Mouse (Mus musculus): Measurements from ENCODE around the gene Gm49387.

Gm49387 gene

DNA sequence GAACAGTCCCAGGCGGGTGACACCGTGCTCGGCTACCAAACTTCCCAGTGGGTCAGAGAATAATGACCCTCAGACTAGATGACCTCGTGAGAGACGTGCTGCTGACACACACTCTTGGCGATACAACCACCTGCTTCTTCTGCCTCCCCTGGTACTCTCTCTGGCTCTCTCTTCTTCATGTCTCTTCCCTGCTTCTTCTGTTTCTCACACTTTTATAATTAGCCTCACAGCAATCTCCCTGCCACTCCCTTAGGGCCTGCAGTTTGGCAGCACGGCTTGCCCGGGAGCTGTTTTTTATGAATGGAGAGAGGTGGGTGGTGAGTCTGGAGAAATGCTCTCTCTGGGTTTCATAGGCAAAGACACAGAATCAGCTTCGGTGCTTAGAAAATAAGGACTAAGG is 64.8 kb downstream of the Gm49387 start:
- DNase-seq (ENCODE audit: low spot score): no peak

DNA sequence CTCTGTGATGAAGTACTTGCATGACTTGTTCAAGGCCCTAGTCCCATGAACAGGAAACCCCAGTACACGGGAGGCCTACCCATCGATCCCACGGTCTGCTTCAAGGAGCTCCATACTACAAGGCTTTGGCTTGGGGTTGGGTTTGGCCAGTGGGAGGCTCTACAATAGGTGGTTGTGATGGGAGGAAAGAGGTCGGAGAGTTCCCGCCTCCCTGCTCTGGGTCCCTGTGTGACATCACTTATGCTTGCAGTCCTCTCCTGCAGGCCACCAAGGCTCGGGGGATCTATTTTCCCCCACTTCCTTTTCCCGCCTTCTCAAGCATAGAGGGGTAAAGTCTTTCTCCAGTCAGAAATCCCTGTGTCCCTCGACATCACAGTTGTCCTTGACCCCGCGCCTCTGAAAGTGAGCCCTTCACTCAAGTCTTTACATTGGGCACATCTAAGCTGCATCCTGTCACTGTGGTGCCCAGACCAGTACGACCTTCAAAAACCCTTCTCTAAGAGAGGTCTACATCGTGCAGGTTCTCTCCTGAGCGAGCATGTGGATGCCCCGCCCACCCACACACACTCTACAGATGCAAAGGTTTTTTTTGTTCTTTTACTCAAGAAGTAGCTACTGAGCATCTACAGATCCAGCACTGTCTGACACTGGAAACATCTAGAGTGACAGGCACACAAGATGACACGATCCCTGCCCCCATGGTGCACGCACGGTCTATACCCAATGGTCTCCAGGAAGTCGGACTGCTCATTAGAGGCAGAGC is 65.6 kb downstream of the Gm49387 start:
- DNase-seq (ENCODE audit: low spot score): no peak

DNA sequence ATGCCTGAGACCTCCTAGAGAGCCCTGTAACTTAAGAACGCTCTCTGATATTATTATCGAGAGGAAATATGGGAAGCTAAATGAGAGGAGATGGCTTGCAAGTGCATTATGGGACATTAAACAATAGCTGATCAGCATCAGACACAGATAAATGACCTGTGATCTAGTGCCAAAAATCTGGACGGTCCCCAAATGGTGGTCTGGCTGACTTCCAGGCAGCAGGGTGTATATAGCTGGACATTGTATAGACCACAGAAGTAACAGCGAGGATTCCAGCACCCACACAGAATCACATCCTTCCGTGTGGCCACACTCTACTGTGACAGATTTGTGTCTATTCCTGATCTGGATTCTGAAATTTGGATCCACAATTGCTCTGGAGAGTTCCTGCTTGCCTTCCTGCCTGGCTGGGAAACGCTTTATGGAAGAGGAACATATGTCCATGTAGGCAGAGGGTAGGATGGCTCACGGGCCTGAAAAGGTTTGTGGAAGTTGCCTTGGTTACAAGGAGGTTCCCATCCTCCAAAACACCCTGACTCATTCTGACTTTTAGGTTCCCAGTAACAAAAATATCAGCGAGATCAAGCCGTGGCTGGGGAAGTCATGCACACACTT is 68.0 kb downstream of the Gm49387 start:
- no peak for DNase-seq (ENCODE audit: low spot score)

DNA sequence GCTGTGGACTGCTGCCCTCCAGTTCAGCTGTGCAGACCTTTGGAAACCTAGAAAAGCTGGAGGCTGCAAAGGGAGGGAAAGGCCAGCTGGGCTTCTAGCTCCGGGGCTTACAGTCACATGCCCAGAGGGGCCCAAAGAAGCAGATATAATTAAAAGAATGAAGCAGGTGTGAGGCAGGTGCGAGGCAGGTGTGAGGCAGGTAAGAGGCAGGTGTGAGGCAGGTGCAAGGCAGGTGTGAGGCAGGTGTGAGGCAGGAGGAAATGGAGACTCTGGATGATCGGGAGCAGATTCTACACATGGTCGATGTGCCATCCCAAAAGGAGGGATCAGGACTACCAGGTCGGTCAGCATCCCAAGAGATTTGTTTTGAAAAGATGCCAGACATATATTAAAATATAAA is 69.3 kb downstream of the Gm49387 start:
- DNase-seq (ENCODE audit: low spot score): no peak

DNA sequence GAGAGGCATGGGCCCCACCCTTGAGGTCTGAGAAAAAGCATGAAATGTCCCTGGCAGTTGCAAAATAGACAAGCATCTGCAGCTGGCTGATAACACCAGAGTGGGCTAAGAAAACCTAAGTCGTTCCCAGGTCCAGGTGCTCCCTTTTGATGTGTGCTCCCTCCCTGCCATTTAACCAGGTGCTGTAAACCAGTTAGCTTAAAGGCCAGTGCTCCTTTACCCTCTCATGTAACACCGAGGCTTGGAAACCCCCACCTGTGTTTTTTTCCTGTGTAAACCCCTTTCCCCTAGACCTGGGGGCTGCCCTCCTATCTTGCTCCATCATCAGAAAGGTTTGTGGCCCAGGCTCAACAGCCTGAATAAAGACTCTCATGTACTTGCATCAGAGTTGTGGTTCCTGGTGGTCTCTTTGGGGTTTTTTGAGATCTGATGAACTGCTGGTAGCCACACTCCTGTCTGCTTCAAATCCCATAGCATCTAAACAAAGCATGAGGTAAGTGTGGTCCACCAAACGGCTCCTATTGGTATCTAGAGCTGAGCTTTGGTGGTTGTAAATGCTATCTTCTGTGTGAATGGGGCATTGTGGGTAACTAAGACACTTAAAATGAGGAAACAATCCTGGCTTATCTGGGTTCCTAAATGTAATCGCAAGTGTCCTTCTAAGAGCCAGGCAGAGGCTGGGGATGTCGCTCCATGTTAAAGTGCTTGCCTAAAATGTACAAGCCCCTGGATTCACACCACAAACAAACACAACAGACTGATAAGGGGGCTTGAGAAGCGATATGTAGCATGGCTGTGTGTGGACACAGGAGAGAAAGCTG is 70.3 kb downstream of the Gm49387 start:
- DNase-seq (ENCODE audit: low spot score): no peak

DNA sequence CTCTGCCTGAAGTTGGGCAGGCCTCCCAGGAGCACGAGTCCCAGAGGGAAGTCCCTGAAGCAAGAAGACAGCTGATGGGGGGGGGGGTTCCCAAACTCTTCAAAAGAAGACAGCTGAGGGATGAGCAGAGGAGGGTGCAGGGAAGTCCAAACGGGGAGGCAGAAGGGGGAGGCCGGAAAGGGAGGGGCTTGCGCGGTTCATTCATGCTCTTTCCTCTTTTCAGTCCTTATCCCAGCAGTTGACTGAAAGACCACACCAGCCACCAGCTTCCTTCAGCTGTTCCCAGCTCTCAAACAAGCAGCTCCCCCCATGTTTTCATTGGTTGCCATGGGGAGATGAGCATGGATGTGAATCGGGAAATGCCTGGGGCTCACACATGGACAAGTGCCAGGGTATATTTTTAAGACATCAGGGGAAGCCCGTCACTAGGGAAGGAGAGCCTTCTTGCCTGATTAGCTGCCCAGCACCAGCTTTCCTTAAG is 71.5 kb downstream of the Gm49387 start:
- no peak for DNase-seq (ENCODE audit: low spot score)

DNA sequence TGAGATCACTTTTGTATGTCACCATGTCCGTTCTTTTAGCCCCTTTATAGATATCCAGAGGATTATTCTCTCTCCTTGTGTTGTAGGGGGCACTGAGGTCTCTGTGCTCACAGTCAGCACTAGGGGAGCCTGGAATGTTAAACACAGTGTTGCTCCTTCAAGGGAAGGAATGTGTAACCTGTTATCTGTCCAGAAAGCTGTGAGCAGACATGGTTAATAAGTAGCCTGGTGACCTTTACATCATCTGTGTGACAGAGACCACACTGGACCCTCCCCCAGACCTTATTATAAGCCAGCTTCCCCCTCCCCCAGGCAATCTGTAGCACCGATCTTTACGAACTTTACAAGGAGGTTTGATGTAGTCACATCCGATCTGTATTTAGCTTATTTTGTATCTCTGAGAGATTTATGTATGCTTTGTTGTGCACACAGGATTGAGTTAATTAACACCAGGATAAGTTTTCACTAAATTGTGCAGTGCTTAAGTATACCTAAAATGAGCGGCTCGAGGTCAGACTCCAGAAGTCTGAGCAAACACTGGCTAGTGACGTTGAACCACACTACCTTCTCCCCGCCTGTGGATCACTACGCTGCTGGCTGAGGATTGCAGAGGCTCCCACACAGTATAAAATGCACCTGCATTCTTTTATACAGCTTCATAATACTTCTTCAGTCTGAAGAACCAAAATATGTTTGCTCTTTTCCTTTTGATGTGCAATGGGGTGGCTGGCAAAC is 75.0 kb downstream of the Gm49387 start:
- peak; percentile 86 for DNase-seq (ENCODE audit: low spot score)

DNA sequence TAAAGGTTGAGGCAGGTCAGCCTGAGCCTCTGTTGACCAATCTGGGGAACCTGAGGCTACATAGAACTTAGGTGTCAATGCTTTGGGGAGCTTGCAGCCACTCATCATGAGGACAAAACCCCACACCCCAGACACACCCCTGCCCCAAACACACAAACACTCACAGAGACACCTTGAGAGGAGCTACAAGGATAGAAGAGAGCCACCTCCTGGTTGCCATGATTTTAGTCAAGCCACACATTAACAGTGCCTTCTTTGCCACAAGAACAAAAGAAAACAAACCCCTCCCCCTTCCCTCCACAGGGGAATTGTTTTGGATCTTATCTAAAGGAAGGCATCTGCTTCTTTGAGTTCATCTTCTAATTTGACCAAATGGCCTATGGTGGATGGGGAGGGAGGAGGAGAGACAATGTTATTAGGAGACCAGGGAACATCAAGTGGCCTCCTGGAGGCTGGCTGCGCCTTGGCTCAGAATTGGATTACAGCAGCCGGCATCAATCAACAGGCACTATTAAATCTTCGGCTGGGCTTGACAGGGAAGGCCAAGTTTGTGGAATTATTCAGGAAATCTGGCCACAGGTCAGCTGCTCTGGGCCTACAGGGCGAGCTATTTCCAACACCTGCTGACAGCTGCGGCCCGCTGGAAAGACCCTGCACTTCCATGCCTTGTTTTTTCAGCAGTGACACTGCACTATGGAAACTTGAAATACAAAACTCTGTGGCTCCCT is 76.1 kb downstream of the Gm49387 start:
- DNase-seq (ENCODE audit: low spot score): peak; percentile 52

DNA sequence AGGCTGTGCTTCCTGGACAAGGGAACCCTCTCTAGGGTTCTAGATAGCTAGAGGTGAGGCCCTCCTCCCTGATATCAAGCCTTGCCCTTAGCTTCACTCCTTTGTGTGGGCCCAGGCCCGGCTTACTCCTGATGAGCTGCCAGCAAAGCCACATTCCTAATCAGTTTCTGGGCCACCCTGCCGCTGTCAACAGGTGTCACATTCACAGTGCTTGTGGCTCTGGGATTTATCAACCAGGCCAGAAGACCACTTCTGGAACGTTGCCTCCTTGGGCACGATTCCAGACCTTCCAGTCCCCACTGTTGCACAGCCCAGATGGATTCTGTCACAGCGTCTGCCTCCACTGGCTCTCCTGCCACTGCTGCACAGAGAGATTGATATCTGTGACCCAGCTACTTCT is 79.8 kb downstream of the Gm49387 start:
- DNase-seq (ENCODE audit: low spot score): no peak

DNA sequence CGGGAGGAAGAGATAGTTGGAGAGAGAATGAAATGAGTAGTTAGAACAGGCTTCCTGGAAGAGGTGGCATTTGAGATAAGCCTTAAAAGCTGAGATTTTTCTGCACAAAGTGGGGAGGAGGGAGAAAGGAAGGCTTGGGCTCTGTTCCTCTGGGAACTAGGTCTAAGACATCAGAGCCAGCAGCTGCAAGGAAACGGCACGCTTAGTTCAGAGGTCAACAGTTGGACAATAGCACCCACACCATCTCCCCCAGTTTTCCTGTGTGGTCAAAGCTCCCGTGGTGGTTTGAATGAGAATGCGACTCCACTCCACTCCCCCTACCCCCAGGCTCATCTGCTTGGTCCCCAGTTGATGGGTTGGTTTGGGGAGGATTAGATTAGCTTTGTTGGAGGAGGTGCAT is 81.5 kb downstream of the Gm49387 start:
- DNase-seq (ENCODE audit: low spot score): no peak

DNA sequence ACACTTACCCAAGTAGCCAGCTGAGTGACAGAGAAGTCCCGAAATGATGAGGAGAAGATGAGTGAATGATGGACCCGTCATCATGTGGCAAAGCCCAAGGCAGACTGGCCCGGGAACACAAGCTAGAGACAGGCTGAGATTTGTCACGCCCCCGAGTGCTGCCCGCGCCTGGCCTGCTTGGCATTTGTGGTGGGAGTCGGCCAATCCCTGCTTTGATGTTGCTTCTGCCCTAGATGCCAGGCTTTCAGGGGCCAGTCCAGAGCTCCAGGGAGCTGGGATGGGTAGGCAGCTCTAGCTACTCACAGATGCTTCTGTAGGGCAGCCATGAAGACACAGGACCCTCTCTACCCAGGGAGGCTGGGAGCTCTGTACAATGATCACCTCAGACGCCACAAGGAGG is 82.9 kb downstream of the Gm49387 start:
- DNase-seq (ENCODE audit: low spot score): no peak

DNA sequence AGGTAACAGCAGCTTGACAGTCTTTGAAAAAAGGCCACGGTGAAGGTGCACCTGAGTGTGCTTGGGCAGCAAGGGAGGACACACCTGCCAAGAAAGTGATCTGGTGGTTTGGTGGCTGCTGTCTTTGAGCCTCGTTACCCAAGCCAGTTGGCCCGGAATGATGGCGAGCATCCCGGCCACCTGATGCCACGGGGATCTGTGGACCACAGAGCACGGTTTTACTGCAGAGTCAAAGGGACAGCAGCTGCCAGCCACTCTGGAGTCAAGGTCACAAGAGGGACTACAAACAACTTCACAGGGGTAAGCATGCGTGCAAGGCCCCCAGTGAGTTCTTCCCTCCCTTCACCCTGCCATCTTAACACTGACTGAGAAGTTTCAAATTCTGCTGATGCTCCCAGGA is 83.4 kb downstream of the Gm49387 start:
- DNase-seq (ENCODE audit: low spot score): no peak

DNA sequence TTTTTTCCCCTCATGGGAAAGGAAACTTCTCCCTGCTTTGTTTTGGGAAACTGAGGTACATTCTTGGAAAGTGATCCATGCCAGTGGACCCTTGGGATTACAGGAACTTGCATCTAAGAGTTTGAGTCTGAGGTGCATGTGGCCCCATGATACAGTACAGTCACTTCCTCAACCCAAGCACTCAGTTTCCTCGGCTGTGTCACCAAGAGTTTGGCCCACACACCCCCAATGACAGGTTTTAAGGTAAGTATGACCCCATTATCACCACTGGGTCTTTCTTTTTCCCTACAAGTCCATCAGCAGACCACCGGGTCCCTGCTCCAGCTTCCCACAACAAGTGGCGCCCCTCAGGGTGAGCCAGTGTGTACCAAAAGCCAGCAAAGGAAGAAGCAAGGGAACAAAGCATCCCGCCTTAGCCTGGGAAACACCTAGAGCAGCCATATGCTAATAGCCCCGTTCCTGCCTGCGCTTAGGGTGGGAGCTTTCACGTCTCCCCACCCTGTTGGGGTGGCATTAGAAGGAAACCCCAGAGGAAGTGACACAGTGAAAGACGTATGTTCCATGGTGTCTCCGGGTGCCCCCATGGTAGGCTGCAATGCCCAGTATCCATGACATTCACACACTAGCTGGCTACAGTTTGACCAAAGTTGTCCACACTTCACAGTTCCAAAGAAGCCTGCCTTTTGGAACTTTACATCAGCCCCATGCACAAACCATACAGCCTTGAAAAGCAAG is 84.0 kb downstream of the Gm49387 start:
- no peak for DNase-seq (ENCODE audit: low spot score)

DNA sequence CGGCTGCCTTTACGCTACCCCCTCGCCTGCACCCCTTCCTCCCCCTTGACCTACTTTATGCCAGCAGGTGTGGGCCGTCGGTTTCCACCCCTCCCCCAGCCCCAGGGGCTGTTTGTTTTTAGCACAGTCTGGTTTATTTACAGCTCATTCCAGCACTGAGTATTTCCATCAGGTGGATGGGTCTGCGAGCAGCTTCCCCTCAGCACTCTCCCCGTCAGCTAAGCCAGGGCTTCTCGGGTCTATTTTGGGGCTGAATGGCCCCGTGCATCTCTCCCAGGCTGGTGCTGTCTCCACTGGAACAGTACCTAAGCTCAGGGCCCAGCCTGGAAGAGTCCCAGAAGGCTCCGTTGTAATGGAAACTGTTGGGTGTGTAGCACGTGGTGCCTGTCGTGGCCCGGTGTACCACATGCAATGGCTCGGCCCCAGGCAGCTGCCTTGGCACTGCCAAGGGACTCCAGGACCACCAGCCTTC is 84.7 kb downstream of the Gm49387 start:
- no peak for DNase-seq (ENCODE audit: low spot score)

DNA sequence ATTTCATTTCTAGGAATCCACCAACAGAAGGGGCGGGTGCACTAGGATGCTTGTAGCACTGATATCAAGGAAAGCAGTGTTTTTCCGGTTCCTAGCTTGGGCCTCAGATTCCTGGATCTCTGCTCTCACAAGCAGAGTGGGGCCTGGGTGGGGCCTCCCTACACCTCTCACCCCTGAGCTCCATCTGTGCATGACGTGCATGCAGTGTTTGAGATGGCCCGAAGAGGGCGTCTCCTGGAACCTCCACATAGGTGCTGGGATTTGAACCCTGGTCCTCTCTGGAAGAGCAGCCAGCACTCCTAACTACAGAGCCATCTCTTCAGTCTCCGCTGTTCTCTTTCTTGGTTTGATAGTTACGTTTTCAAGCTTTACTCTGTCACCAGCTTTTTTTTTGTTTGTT is 85.7 kb downstream of the Gm49387 start:
- no peak for DNase-seq (ENCODE audit: low spot score)

DNA sequence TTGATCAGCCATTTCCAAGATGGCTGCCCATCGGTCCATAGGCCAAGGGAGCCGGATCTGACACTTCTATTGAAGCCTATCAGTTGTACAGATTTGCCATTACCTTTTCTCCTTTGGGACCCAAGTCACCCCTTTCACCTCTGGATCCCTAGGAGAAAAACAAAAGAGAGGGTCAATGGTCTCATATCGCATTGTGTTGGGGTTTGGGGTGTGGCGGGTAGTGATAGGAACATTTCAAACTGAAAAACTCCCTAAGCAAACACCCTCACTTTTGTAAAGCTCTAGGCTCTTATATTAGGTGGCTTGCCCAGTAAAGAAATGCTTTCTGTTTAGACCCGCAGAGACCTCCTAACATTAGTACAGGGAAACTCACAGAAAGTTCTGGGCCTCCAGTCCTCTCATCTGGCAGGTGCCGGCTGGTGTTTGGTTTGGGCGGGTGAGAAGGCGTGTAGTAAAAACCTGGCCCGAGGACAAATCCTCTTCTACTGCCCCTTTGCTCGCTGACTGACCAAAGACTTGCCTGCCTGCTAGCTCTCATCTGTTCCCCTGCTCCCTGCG is 96.7 kb downstream of the Gm49387 start:
- no peak for DNase-seq (ENCODE audit: low spot score)

DNA sequence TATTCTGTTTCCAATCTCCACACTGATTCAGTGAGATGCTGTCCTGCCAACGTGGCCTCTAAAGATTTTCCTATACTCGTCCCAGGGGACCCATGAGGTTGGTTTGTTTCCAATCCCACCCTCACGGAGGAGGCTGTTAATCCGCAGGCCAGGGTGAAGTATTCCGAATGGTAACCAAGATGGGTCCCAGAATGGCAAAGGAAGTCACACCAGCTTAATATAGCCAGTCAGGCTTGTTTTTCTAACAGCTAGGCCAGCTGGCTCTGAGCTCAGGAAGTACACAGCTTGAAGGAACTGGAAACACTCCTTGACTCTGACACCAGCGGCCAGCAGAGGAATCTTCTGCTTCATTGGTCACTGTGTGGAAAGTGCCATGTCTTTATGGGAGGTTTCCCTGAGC is 103.4 kb downstream of the Gm49387 start:
- no peak for DNase-seq (ENCODE audit: low spot score)

DNA sequence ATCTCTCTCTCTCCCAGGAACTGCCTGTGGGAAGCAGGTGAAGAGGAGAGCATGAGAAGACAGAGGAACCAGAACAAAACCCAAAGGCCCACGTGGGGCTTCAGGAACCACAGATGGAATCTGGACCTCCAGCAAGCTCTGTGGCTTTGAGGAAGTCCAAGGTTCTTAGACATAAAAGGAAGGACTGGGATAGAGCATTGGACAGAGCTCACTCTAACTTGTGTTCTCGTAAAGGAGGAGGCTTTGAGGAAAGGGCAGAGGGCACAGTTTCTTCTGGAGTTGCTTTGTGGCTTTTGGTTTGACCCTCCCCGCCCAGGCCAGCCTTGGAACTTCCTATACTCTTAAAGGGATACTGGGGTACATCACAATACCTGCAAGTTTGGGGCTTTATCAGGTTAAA is 108.0 kb downstream of the Gm49387 start:
- DNase-seq (ENCODE audit: low spot score): peak; percentile 23

DNA sequence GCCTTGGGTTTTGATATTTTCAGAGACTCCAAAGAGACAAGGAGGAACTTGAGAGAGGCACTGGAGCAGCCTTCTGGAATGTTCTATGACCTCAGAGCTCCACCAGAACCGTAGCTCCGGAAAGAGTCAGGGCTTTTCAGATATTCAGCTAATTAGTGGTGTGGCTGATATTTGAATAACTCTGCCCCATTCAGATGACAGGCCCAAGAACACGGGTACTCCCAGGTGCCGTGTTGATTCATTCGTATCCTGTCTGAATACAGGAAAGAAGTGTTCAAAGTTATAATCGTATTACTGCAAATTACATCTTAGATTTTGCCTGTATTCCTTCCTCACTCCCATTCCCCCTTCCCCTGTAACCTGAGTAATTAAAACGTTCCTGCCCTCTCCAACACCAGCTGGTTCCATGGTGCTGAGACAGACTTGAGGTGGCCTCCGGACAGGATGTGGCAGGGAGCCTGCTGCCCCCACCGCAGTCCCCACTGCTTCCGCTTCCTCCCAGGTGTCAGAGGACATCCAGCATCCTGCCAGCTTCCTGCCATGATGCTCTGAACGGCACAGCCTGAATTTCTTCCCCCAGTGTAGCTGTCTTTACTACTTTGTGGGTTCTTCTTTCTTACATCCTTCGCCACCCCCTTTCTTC is 109.1 kb downstream of the Gm49387 start:
- DNase-seq (ENCODE audit: low spot score): no peak

DNA sequence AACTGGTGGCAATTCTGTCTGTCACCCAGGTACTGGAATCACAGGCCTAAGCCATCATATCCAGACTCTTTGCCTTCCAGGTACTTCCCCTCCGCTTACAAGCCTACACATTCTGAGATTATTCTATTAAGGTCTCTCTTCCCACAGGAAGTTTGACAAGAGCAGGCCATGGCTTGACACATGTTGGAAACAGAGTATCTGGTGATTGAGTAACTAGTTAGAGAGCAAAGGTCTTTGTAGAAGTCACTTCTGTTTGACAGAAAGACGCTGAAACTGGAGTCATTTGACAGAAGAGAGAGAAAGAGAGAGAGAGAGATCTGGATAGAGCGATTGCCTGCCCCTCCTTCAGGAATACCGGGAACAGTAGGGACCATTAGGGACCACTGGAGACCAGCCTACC is 109.8 kb downstream of the Gm49387 start:
- peak; percentile 64 for DNase-seq (ENCODE audit: low spot score)
